Mouse (Mus musculus) testis, adult 2 months (tissue): ENCODE data around the gene Cblc. TPM values are rescaled to one million over a fixed set of nuclear protein-coding genes. Genes with fewer than 3 reads are reported as not detected.

Experiments used
- H3K27ac ChIP-seq: fragments of 200-500 bp; 2 replicates; pipeline ENCODE4 v1.5.1; 2012; ENCODE audit warnings: low read depth, low read length; ENCODE audit not compliant: control insufficient read depth, insufficient read depth
- H3K27me3 ChIP-seq: fragments of 200-500 bp; 2 replicates; pipeline ENCODE4 v1.6.1; 2012; ENCODE audit warnings: mild to moderate bottlenecking, low read length, moderate library complexity; ENCODE audit not compliant: control insufficient read depth, insufficient read depth
- H3K36me3 ChIP-seq: fragments of 200-500 bp; 2 replicates; pipeline ENCODE4 v1.6.1; 2012; ENCODE audit warnings: mild to moderate bottlenecking, low read length; ENCODE audit not compliant: control insufficient read depth, insufficient read depth
- H3K4me1 ChIP-seq: fragments of 200-500 bp; 2 replicates; pipeline ENCODE4 v1.6.1; 2012; ENCODE audit warnings: low read length; ENCODE audit not compliant: control insufficient read depth, insufficient read depth
- H3K4me3 ChIP-seq: fragments of 200-500 bp; 2 replicates; pipeline ENCODE4 v1.5.1; 2012; ENCODE audit warnings: low read depth, mild to moderate bottlenecking, low read length, moderate library complexity, mixed read lengths; ENCODE audit not compliant: control insufficient read depth
- CTCF ChIP-seq: fragments of 200-500 bp; IDR thresholded peaks from 2 replicates; pipeline ENCODE4 v1.5.1; 2012; ENCODE audit warnings: low read depth, mild to moderate bottlenecking, inconsistent platforms, low read length, moderate library complexity; ENCODE audit not compliant: control insufficient read depth, insufficient read depth, insufficient replicate concordance
- POLR2A ChIP-seq: fragments of 200-500 bp; IDR thresholded peaks from 2 replicates; pipeline ENCODE4 v1.6.1; 2012; ENCODE audit warnings: low read depth, mild to moderate bottlenecking, inconsistent platforms, low read length, moderate library complexity; ENCODE audit not compliant: control insufficient read depth
- polyA plus RNA-seq: library from polyadenylated mRNA; depleted of rRNA; stranded (reverse); fragments of >200 nt; gene quantifications from 2 replicates; pipeline ENCODE4 v1.2.3, GENCODE M21; 2012

Gene Cblc
- polyA plus RNA-seq, 1 experiment, result not detected

- no peak overlapping the region for H3K4me3 ChIP-seq
- no peaks in the 10 kb centered on the region for H3K27me3 ChIP-seq
- H3K36me3 ChIP-seq, result no peaks in the 10 kb centered on the region
- H3K4me1 ChIP-seq, result peaks cover 26% of the 10 kb centered on the region
- no peak overlapping the region for H3K27ac ChIP-seq
- TF ChIP-seq CTCF, result no peak
- no peak for TF ChIP-seq POLR2A
Observed at GRCm38 (mm10) chr7:19764581-19764980, 32.0 kb downstream of the Cblc start.

GRCm38 (mm10) chr7:19763829-19764477, 32.7 kb downstream of the Cblc start:
- peaks cover 26% of the 10 kb centered on the region for H3K4me1 ChIP-seq
- H3K36me3 ChIP-seq, result no peaks in the 10 kb centered on the region
- H3K27ac ChIP-seq, result no peak overlapping the region
- no peak overlapping the region for H3K4me3 ChIP-seq
- TF ChIP-seq POLR2A (no peak), CTCF (no peak)
- H3K27me3 ChIP-seq, result no peaks in the 10 kb centered on the region

GRCm38 (mm10) chr7:19762283-19762682, 34.3 kb downstream of the Cblc start:
- Histone ChIP-seq H3K4me3 (no peak overlapping the region), H3K4me1 (peaks cover 26% of the 10 kb centered on the region), H3K36me3 (no peaks in the 10 kb centered on the region), H3K27ac (no peak overlapping the region), H3K27me3 (no peaks in the 10 kb centered on the region)
- TF ChIP-seq POLR2A, result no peak
- TF ChIP-seq CTCF, result no peak

GRCm38 (mm10) chr7:19760021-19760420, 36.6 kb downstream of the Cblc start:
- Histone ChIP-seq H3K36me3 (no peaks in the 10 kb centered on the region), H3K4me3 (no peak overlapping the region), H3K27ac (no peak overlapping the region), H3K4me1 (peaks cover 21% of the 10 kb centered on the region), H3K27me3 (no peaks in the 10 kb centered on the region)
- TF ChIP-seq POLR2A (no peak), CTCF (no peak)

- no peaks in the 10 kb centered on the region for H3K36me3 ChIP-seq
- TF ChIP-seq CTCF, result no peak
- no peak for TF ChIP-seq POLR2A
- peaks cover 8% of the 10 kb centered on the region for H3K4me1 ChIP-seq
- no peak overlapping the region for H3K27ac ChIP-seq
- no peaks in the 10 kb centered on the region for H3K27me3 ChIP-seq
- no peak overlapping the region for H3K4me3 ChIP-seq
Observed at GRCm38 (mm10) chr7:19758623-19759022, 38.0 kb downstream of the Cblc start.

- Histone ChIP-seq H3K27me3 (no peaks in the 10 kb centered on the region), H3K4me1 (peaks cover 3% of the 10 kb centered on the region; the same call in 1 of the 2 replicates), H3K27ac (peak overlapping the region; percentile 30; the same call in 1 of the 2 replicates), H3K4me3 (no peak overlapping the region), H3K36me3 (no peaks in the 10 kb centered on the region)
- no peak for TF ChIP-seq CTCF
- TF ChIP-seq POLR2A, result no peak
Observed at GRCm38 (mm10) chr7:19755851-19756786, 40.5 kb downstream of the Cblc start.

GRCm38 (mm10) chr7:19755008-19755407, 41.6 kb downstream of the Cblc start:
- H3K27ac ChIP-seq, result no peak overlapping the region
- TF ChIP-seq CTCF, result no peak
- TF ChIP-seq POLR2A, result no peak
- peaks cover 12% of the 10 kb centered on the region for H3K4me1 ChIP-seq
- H3K4me3 ChIP-seq, result no peak overlapping the region
- H3K36me3 ChIP-seq, result no peaks in the 10 kb centered on the region
- H3K27me3 ChIP-seq, result no peaks in the 10 kb centered on the region
